Mouse (Mus musculus): ENCODE results near the gene Nat14. TPM values are rescaled to one million over a fixed set of nuclear protein-coding genes. Genes with fewer than 3 reads are reported as not detected.

Gene Nat14
- 1.8 TPM in 2 replicates for polyA plus RNA-seq (2012)

DNA sequence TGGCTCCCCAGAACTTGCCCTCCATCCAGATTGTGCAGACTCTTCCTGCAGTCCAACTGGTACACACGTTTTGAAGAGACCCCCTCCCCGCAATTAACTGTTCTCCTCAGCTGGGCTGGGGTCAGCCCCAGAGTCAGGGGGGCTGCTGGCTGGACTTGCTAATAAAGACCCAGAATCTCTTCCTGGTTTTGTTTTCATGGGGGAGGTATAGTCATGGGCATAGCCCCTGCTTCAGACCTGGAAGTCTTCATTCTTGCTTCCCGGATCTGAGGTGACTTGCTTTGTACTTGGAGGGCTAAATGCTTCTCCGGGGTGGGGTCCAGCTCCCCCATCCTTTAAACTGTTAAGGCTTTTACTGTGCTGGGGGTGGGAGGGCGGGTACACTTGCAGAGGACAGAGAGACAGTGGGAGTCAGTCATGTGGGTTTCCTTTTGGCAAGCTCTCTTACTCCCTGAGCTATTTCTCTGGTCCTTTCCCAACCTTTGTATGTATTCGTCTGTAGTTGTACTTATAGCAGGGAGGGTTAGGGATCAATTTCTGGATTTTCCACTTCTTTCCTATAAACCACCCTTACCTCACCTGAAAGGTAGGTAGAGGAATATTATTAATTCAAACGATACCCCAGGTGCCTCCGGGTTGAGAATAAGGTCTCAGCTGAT is at the start of gene Nat14:
TSS of gene Nat14 (plus strand) at position 205 of the 659 bp plus-strand sequence.
- TF ChIP-seq GATA1 (IDR thresholded peaks at IDR 0.05; ENCODE audit: low read length): no peak

DNA sequence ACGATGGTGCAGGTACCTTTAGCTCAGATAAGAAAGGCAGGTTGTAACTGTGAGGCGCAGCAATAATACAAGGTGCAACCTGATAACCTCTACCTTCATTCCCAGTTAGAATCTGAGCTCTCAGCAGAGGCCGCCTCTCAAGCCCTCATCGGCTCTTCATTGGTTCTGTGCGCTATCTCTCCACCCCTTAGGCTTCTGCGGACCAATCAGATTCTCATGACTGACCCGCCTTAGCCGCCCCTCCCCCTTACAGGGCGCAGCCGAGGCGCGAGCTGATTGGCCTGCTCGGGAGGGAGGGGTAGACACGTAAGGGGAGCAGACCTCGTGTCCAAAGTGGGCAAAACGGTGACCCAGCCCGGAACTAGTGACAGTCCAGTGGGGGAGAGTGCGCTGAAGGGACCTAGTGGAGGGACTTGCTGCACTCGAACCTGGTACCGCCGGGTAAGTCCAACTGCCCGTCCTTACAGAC is 45.0 kb upstream of the Nat14 start, which contains the start of gene Isoc2a:
TSS of gene Isoc2a (plus strand) at position 401 of the 469 bp plus-strand sequence.
- no peak for TF ChIP-seq GATA1 (IDR thresholded peaks at IDR 0.05; ENCODE audit: low read length)

DNA sequence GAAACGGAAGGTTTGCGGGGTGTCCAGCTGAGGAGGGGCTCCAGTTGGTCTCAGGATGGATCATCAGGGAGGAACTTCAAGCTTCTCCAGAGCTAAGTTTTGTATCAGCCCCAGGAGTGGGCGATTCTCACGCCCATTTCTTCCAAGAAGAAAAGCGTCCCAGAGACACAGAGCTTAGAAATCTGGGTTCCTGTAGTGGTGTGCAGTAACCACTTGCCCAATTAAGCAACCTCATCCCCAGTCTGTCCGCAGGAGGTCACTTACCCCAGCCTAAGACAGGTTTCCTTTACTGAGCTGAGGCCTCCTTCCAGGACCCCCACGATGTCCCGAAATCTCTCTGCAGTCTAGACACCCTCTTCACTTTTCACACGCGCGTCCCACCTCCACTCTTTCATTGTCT is 44.6 kb upstream of the Nat14 start:
- TF ChIP-seq GATA1 (IDR thresholded peaks at IDR 0.05; ENCODE audit: low read length): no peak

DNA sequence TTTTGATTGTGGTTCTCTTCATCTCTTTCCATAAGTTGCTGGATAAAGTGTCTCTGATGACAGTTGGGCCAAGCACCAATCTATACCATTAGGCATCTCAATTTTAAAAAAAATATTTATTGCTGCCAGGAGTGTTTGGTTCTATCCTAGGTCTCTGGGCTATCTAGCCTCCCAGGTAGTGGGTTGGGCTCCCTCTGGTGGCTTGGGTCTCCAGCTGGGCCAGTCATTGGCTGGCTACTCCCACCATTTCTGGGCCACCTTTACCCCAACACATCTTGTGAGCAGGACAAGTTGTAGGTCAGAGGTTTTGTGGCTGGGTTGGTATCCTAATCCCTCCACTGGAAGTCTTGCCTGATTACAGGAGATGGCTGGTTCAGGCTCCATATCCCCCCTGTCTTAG is 43.6 kb upstream of the Nat14 start:
- TF ChIP-seq GATA1 (IDR thresholded peaks at IDR 0.05; ENCODE audit: low read length): no peak

DNA sequence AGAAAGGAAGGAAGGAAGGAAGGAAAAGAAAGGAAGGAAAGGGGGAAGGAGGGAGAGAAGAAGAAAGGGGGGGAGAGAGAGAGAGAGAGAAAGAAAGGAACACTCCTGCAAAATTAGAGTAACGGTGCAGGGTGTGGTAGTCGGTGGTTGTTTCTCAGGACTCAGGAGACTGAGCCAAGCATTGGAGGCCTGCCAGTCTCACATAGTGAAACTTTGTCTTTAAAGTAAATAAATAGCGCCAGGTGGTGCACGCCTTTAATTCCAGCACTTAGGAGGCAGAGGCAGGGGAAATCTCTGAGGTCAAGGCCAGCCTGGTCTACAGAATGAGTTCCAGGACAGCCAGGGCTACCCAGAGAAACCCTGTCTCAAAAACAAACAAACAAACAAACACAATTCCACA is 35.1 kb upstream of the Nat14 start:
- TF ChIP-seq GATA1 (IDR thresholded peaks at IDR 0.05; ENCODE audit: low read length): no peak

DNA sequence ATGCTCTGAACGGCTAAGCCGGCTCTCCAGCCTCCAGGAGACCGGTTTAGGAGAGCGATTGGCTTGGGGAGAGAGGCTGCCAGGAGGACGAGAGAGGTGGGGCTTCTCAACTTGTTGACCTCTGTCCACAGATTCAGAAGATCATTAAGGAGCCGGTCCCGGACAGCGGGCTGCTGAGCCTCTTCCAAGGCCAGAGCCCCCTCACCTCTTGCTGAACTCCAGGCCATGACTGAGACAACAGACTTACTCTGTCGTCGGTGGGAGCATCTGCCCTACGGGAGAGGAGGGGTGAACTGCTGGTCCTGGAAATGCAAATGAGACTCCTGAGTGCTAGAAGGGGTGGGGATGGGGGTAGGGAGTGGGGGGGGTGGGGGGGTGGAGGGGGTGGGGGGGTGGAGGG is 26.6 kb upstream of the Nat14 start:
- no peak for TF ChIP-seq GATA1 (IDR thresholded peaks at IDR 0.05; ENCODE audit: low read length)

DNA sequence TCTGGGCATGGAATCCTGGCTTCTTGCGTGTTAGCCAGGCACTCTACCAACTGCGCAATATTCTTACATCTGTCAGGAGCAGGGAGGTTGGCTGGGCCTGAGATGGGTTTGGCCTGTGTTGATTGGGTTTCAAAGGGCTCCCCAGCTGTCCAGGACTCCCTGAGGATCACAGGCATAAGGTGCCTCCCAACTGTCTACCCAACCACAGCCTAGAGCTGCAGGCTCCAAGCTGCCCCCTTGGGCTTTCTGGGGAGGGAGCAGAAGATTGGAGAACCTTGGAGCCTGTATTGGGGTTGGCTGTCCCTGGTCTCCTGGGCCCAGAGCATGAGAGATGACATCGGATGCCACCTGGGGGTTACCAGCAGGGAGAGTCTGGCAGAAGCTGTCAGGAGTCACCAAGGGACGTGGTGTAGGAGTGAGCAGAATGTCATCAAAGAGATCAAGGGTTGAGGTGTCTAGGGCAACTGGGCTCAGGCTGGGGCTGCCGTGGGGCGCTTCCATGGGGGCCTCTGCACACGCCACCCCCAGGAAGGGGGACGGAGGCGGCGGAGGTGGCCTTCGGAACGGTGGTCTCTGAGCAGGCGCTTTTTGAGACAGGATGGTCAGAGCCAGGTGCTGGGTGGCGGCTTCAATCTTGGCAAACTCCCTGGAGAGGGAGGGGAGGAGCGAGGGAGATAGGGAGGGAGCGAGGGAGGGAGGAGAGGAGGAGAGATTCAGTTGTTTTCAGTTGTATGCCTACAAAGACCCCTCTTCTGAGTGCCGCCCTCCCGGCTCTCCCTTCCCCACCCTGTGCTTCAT is 22.8 kb upstream of the Nat14 start:
- TF ChIP-seq GATA1 (IDR thresholded peaks at IDR 0.05; ENCODE audit: low read length): no peak

DNA sequence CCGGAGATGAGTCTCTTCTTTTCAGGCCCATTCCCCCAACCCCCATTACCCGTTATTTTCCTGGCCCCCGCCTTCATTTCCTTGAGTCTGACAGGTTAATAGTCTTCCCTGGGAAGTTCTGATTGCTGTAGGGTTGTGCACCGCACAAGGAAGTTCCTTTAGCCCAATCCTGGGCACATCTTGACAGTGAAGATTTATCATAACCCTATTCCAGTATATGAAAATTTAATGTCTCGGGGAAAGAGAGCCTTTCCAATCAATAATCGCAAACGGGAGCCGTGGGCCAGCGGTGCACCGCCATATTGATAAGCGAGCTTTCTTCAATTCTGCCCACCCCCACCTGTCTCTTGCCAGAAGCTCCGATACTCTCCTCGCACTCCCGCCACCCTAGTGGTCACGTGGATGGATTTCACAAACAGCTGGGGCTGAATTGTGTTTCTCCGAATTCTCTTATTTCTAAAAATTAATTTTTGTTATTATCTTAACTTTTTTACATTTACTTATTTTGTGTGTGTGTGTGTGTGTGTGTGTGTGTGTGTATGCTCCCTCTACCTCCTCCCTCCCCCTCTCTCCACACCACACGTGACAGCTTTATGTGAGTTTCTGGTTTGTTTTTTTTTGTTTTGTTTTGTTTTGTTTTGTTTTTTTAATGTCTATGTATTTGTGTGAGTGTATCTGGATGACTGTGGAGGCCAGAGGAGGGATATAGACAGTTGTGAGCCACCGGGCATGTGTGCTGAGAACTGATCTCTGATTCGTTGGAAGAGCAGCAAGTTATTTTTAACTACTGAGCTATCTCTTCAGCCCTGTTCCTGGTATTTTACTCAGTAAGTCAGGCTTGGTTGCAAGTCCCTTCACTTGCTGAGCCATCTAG is 21.9 kb upstream of the Nat14 start:
- no peak for TF ChIP-seq GATA1 (IDR thresholded peaks at IDR 0.05; ENCODE audit: low read length)

DNA sequence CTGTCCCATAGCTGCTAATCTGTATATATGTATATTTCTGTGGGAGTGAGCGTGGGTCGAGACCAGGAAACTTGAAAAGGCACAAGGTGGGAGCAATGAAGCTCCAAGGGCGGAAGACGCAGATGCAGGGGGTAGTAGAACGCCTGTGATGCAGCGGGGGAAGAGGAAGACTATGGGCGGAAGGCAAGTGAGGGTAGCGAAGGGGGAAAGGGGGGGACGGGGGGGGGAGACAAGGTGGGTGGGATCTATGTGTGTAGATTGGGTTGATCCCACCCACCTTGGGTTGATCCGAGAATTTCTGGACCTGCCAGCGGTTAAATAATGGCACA is 21.3 kb upstream of the Nat14 start:
- TF ChIP-seq GATA1 (IDR thresholded peaks at IDR 0.05; ENCODE audit: low read length): no peak

DNA sequence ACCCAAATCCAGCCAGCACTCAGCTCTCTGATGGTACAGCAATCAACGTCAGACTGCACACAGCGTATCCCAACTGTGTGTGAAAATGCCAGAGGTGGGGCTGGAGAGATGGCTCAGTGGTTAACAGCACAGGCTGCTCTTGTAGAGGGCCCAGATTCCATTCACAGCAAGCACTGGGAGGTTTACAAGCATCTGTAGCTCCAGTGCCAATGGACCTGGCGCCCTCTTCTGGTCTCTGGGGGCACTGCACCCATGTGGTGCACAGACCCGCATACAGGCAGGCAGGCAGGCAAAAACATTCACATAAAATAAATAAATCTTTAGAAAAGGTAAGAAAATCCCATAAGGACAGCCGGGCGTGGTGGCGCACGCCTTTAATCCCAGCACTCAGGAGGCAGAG is 20.7 kb upstream of the Nat14 start:
- no peak for TF ChIP-seq GATA1 (IDR thresholded peaks at IDR 0.05; ENCODE audit: low read length)

DNA sequence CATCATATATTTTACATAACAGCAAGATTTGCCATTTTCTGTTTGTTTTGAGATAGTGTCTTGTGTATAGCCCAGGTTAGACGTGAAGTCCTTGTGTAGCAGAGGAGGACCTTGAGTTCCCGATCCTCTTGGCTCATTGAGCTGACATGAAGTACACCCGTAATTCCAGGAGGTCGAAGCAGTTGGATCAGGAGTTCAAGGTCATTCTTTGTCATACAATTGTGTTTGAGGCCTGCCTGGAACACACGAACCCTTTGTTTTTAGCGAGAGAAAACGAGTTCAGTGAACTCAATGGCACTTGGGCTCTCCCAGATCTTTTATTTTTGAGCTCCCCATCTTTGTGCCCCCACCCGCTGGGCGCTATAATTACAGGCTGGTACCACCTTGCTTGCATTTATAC is 19.4 kb upstream of the Nat14 start:
- no peak for TF ChIP-seq GATA1 (IDR thresholded peaks at IDR 0.05; ENCODE audit: low read length)

DNA sequence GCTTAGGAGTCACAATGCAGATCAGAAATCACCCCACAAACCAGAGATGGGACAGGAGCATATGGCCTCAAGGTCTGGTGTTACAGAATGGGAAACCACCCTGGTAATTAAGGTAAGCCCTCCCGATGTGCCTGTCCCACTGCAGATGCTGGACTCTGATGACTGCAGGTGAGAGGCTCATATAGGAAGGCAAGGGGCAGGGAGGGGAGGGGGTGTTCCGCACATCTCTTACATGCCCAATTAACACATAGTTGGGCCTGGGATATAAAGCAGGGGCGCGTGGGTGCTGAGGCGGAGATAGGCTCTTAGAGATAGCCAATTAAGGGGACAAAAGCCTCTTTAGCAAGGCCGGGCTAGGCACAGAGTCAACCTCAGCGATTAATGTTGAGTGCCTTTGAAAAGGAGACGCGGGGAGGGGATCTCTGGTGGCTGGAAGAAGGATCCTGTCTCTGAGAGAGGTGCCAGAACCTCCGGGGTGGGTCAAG is 15.3 kb upstream of the Nat14 start, which contains the start of gene Gm36210:
TSS of gene Gm36210 (minus strand) at position 51 of the 485 bp plus-strand sequence.
- TF ChIP-seq GATA1 (IDR thresholded peaks at IDR 0.05; ENCODE audit: low read length): no peak

DNA sequence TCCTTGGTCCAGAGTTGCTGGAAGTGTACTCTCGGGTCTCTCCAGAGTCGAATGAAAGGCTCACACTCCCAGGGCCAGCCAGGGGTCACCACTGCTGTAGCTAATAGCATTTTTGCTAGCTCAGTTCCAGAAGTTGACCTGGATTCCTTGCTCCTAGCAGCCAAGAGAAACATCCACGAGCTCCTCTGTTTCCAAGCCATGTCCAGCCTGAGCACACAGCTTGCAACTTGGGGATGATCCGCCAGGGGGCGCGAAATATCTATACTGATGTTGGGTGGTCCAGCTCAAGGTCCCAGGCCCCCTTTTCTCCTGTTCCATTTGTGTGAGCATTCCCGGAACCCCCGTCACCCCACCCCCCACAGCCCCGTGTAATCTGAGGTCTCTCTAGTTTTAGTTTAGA is 10.3 kb upstream of the Nat14 start:
- TF ChIP-seq GATA1 (IDR thresholded peaks at IDR 0.05; ENCODE audit: low read length): no peak

DNA sequence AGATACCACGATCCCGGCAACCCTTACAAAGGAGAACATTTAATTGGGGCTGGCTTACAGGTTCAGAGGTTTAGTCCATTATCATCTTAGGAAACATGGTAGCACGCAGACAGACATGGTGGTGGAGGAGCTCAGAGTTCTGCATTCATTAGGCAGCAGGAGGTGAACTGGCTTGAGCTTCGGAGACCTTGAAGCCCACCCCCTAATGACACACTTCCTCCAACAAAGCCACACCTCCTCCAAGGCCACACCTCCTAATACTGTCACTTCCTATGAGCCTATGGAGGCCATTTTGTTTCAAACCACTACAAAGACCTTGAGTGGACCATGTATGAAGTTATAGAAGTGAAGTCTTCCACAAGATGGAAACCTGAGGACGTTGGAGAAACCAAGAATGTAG is 9.6 kb upstream of the Nat14 start:
- no peak for TF ChIP-seq GATA1 (IDR thresholded peaks at IDR 0.05; ENCODE audit: low read length)

DNA sequence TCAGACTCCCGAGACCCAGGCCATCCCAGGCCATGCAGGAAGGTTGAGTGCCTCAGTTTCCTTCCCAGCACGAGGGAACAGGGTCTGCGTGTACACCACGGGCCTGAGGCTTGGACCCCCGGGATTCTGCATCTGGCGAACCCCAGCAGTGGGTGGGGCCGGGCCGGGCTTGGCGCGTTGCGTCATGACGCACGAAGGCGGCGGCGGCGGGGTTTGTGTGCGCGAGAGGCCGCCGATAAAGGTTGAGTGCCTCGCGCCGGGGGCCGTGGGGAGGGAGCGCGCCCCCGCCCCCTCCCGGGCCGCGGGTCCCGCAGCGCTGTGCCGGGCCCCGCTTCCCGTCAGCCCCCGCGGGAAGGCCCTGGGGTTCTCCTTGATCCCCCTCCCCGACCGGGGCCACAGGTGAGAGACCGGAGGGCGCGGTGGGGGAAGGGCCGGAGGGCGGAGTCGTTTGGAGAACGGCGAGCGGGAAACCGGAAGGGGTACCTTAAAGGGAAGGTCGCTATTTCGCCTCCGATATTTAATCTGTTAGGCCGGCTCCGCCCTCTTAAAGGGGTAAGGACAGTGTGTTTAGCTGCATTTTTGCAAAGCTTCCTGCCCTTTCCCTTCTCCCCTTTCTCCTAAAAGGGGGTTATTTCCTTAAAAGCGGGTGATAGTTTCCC is 6.7 kb upstream of the Nat14 start, which contains the start of gene Zfp628:
TSS of gene Zfp628 (plus strand) at position 211 of the 659 bp plus-strand sequence.
- TF ChIP-seq GATA1 (IDR thresholded peaks at IDR 0.05; ENCODE audit: low read length): no peak
